Mouse (Mus musculus) megakaryocyte progenitor cell, adult 5-6 weeks (primary cell): ENCODE measurements around the gene Gm10031. TPM values are rescaled to one million over a fixed set of nuclear protein-coding genes. Genes with fewer than 3 reads are reported as not detected.

Source experiments
- ATAC-seq: replicated peaks from 2 replicates; pipeline ENCODE4 v1.8.0; 2016; ENCODE audit warnings: mild to moderate bottlenecking, moderate TSS enrichment, inconsistent platforms; ENCODE audit not compliant: poor library complexity
- total RNA-seq, 2 experiments: library from RNA; stranded (forward) in 1 of 2; stranded (reverse) in 1 of 2; fragments of 157-497, 149-512 nt in 1 of 2; fragments of 200-1000 nt in 1 of 2; gene quantifications; 2 replicates each; pipeline versions ENCODE4 v1.2.3 to v1.2.4; 2015 to 2017

Gm10031 gene
- total RNA-seq, 2 experiments from 2014 or later, result 6.3 to 11.9 TPM

DNA sequence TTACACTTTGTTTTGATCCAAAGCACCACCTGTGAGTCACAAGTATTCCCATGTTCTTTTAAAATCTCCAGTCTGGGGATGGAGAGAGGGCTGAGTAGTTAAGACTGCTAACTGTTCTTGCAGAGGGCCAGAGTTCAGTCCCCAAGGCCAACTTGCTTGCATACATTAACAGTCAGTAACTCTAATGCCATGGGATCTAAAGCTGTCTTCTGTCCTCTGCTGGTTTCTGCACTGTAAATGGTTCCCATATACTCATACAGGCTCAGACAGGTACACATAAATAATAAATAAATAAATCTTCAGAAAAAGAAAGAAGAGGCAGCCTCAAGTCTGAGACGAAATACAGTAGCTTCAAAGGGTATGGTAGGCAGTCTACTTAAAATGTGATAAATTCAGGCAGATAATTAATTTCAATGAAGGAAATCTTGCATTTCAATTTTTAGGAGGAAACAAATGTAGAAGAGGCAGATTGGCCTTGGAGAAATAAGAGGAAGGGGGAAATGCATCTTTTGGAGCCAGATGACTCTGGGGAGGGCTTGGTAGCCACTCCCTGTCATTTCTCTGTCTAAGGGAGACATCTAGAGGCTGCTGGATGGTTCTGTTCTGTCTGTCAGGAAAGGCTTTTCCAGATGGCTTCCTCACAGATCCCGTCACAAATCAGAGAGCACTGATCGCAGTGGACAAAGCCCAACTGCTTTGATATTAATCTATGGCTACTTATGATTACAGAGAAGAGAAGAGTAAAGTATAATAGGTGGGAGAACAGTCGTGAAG, 16.2 kb downstream of the Gm10031 start:
- ATAC-seq, result peak; percentile 44; the same call in 1 of the 2 replicates

DNA sequence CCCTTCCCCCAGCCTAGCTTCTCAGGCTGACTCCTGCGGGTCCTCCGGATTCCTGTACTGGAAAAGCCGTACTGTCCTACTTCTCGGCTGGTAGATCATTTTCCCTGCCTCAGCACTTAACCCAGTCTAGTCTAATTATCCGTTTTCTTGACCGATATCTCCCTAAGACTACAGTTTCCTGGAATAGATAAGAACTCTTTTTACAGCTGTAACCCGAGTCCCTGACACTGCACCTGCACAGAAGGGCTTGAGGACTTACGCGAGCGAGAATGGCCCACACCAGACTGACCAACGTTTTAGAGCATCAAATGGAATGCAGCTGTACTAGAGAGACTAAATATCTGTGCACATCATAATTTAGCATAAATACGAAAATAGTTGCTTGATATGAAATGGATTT, 20.2 kb downstream of the Gm10031 start:
- ATAC-seq, result no peak

DNA sequence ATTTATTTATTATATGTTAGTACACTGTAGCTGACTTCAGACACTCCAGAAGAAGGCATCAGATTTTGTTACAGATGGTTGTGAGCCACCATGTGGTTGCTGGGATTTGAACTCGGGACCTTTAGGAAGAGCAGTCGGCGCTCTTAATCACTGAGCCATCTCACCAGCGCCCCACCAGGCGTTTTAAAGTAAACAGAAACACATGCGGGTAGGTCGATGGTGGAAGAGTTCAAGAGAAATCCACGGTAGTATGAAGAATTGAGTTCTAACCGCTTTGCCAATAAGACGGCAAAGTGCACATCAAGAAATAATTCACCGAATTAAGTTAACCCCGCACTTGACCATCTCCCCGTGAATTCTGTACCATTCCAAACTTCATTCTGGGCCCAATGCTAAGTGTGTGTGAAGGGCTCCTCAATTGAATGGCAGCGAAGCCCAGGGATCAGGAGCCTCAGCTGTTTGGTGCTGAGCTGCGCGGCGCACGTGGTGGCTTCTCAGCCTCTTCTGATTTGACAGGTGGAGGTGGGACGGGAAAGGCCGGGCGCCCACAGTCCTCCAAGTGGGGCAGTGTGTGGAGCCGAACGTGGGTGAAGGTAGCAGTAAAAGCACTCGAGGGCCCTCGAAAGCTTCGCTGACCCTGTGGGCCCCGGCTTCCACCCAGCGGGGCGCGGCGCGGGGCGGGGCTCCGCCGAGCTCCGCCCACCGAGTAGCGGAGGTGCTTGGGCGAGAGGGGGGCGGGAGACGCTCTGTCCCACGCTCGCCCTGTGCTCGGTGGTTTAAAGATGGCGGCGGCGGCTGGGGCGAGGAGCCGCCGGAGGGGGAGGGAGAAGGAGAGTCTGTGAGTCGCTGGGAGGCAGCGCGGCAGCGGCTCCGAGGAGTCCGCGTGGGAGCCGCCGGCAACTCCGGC, 34.5 kb downstream of the Gm10031 start, which contains the start of gene Abl2:
Gene Abl2 (plus strand): TSS at position 763 of the 907 bp plus-strand sequence.
- ATAC-seq, result peak; percentile 95

DNA sequence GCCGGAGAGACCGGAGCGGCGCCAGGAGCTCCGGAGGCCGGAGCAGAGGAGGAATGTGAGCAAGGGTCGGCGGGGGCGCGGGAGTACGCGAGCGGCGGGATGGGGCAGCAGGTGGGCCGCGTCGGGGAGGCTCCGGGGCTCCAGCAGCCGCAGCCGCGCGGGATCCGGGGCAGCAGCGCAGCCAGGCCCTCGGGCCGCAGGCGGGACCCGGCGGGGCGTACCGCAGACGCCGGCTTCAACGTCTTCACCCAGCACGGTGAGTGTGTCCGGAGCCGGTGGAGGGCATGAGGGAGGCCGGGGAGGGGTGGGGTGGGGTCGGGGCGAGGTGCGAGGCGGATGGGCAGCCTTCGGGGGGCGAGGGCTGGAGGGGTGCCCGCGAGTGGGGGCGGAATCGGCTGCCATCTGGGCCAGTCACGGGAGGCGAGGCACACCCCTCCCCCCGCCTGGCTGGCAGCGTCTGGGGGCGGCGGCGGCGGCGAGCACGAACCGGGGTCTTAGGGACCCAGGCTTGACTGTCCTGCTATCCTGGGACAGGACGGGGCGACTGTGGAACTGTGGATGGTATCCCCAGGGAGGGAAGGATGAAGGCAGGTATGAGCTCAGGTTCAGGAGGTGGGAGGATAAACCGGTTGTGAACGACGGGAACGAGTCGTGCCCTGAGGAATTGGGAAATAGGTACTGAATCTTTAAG, 35.3 kb downstream of the Gm10031 start:
- peak; percentile 29 for ATAC-seq

DNA sequence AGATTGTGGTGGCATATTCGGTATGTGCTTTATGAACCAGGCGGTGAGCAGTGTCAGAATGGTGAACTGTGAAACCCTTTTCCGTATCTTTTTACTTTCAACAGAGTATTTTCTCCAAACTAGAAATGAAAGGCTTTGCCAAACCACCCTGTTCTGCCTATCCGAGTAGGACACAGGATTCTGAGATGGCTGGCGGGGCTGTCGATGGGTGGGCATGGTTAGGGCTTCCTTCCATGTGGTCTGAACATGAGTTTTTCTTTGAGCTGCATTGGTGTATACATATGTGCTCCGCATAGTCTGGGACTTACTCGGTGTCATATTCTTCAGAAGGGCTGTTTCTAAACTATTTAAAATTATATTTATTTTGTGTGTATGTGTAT, 35.8 kb downstream of the Gm10031 start:
- ATAC-seq, result peak; percentile 4; the same call in 1 of the 2 replicates

DNA sequence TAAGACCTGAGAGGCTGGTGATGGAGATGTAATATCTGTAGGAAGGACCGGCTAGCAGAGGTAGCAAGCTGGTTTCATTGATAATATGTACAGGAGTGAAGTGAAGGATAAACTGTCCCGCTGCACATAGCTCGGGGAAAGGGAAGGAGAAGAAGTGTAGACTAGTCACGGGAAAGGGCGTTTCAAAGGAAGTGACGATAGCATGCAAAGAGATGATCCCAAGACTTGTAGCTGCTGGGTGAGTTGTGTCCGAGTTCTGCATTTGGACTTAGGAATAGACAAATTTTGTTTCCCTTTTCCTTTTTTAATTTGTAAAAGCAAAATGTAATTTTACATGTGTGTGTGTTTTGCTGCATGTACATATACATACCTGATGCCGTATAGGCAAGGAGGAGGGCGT, 36.7 kb downstream of the Gm10031 start:
- ATAC-seq, result no peak

DNA sequence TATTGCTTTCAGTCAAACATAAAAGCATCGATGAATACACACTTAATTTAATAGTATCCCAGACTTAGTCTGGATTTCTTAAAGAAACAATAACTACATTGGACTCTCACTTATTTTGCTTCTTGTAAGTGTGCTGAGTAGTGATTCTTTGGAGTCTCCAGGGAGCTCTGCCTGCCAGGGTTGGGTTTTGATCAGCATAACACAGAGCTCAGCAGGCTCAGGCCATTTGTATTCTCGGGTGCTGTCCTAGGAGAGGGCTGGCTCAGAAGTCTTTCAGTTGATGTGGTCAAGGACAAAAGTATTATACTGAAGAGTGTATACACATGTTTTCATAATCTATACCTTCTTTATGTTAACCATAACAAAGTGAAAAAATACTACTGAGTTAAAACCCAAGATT, 41.5 kb downstream of the Gm10031 start:
- no peak for ATAC-seq

DNA sequence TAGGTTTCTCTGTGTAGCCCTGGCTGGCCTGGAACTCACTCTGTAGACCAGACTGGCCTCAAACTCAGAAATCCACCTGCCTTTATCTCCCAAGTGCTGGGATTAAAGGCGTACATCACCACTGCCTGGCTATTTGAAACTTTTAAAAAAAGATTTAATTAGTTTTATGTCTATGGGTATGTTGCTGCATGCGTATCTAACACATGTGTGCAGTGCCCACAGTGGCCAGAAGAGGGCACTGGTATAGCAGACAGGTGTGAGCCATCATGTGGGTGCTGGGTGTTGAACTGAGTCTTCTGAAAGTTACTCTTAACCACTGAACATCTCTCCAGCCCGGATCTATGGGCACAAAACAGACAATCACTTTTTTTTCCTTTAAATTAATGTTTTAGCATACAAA, 42.3 kb downstream of the Gm10031 start:
- ATAC-seq, result peak; percentile 72

DNA sequence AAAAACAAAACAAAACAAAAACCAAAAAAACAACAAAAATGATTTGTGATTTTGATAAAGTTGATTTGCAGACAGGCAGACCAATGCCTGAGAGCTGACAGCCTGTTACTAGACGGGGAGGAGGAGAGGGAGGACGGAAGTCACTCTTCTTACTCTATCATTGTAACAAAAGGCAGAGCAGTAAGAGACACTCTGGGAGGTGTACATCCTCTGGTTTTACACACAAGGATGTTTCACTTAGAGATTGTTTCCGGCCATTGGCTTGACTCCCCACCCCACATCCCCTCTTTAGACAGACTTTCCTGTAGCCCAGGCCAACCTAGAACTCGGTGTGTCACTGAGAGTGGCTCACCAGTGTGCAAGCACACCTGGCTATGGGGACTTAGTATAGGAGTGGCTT, 45.8 kb downstream of the Gm10031 start:
- ATAC-seq, result no peak

DNA sequence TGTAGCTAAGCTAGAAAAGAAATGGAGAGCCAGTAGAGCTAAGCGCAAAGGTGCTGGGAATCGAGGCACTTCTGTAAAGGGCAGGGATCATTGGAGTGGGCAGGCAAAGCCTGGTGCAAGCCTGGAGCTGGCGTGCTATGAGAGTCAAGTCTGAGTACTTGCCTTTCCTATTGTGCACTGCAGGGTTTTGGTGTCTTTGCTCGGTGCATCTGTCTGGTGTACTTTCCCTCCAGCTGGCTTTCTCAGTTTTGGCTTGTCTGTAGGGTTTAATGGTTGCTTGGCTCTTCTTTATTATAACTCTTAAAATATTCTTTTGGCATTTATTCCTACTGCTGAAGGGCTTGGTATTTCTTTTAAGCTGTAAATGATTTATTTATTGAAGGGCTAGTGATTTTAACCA, 49.1 kb downstream of the Gm10031 start:
- ATAC-seq, result no peak

Other genes with a start within 250 kb of the Gm10031 start
- 0.05 TPM in 1 of 2 replicates, not detected in the other for gene Tdrd5, start 220.3 kb upstream of the Gm10031 start, total RNA-seq (2015)
- gene Tdrd5, start 220.3 kb upstream of the Gm10031 start, total RNA-seq (2017), result 0.07 TPM in 1 of 2 replicates, not detected in the other
- not detected in 2 replicates for gene Nphs2, start 213.3 kb upstream of the Gm10031 start, total RNA-seq (2015)
- not detected in 2 replicates for gene Nphs2, start 213.3 kb upstream of the Gm10031 start, total RNA-seq (2017)
- gene Gm2000, start 158.0 kb upstream of the Gm10031 start, total RNA-seq (2015), result 1,614 and 1,672 TPM in 2 replicates
- gene Gm2000, start 158.0 kb upstream of the Gm10031 start, total RNA-seq (2017), result 3,561 and 3,585 TPM in 2 replicates
- 0.52 TPM in 1 of 2 replicates, not detected in the other for gene Axdnd1, start 102.9 kb upstream of the Gm10031 start, total RNA-seq (2015)
- 0.68 TPM in 1 of 2 replicates, not detected in the other for gene Axdnd1, start 102.9 kb upstream of the Gm10031 start, total RNA-seq (2017)
- 99.4 and 117 TPM in 2 replicates for gene Soat1, start 49.7 kb upstream of the Gm10031 start, total RNA-seq (2015)
- gene Soat1, start 49.7 kb upstream of the Gm10031 start, total RNA-seq (2017), result 139 and 140 TPM in 2 replicates
- gene Abl2, start 34.8 kb downstream of the Gm10031 start, total RNA-seq (2015), result 7.8 and 10.4 TPM in 2 replicates
- 14.0 and 14.5 TPM in 2 replicates for gene Abl2, start 34.8 kb downstream of the Gm10031 start, total RNA-seq (2017)
- gene Tor3a, start 150.3 kb downstream of the Gm10031 start, total RNA-seq (2015), result 15.4 and 17.0 TPM in 2 replicates
- gene Tor3a, start 150.3 kb downstream of the Gm10031 start, total RNA-seq (2017), result 22.6 and 24.6 TPM in 2 replicates
- gene Fam20b, start 195.1 kb downstream of the Gm10031 start, total RNA-seq (2015), result 15.0 and 18.5 TPM in 2 replicates
- gene Fam20b, start 195.1 kb downstream of the Gm10031 start, total RNA-seq (2017), result 46.0 and 49.1 TPM in 2 replicates